Mouse (Mus musculus) heart, postnatal 0 days (tissue): ENCODE measurements around the gene Slc9a3r2. TPM values are rescaled to one million over a fixed set of nuclear protein-coding genes. Genes with fewer than 3 reads are reported as not detected.

Experiments
- ATAC-seq: fragments of 200-750 bp; cut with Nextera tagmentation; 2 replicates; pipeline ENCODE4 v1.8.0; 2017; ENCODE audit warnings: low read depth, moderate number of reproducible peaks, moderate library complexity; ENCODE audit not compliant: insufficient read depth
- DNase-seq: peaks from one replicate; pipeline ENCODE4 v3.0.0-alpha.2; 2016; ENCODE audit warnings: low spot score
- H3K27ac ChIP-seq: fragments of 300-500 bp; sonication (generic); 2 replicates; pipeline ENCODE4 v1.5.1; 2014; ENCODE audit warnings: low read depth, mild to moderate bottlenecking
- H3K27me3 ChIP-seq: fragments of 300-500 bp; sonication (generic); 2 replicates; pipeline ENCODE4 v1.6.1; 2014; ENCODE audit warnings: low read length, mixed read lengths; ENCODE audit not compliant: control insufficient read depth, insufficient read depth
- H3K36me3 ChIP-seq: fragments of 300-500 bp; sonication (generic); replicated peaks from 2 replicates; pipeline ENCODE4 v1.6.1; 2014; ENCODE audit warnings: low read length, mixed read lengths; ENCODE audit not compliant: control insufficient read depth, insufficient read depth
- H3K4me1 ChIP-seq: fragments of 300-500 bp; sonication (generic); 2 replicates; pipeline ENCODE4 v1.6.1; 2014; ENCODE audit warnings: antibody characterized with exemption; ENCODE audit not compliant: control insufficient read depth, insufficient read depth
- H3K4me2 ChIP-seq: fragments of 300-500 bp; sonication (generic); 2 replicates; pipeline ENCODE4 v1.6.1; 2014; ENCODE audit warnings: low read depth, mild to moderate bottlenecking, low read length, moderate library complexity
- H3K4me3 ChIP-seq: fragments of 300-500 bp; sonication (generic); 2 replicates; pipeline ENCODE4 v1.5.1; 2014; ENCODE audit warnings: low read depth, low read length
- H3K9ac ChIP-seq: fragments of 300-500 bp; sonication (generic); replicated peaks from 2 replicates; pipeline ENCODE4 v1.6.1; 2014; ENCODE audit warnings: low read depth, low read length, mixed read lengths
- H3K9me3 ChIP-seq: fragments of 300-500 bp; sonication (generic); replicated peaks from 2 replicates; pipeline ENCODE4 v1.6.1; 2016; ENCODE audit warnings: low read length; ENCODE audit not compliant: control insufficient read depth
- CTCF ChIP-seq: IDR thresholded peaks from 2 replicates; pipeline ENCODE4 v1.5.1; 2016; ENCODE audit warnings: antibody characterized with exemption, control low read depth, low read depth
- EP300 ChIP-seq: IDR thresholded peaks from 2 replicates; pipeline ENCODE4 v1.6.1; 2016; ENCODE audit warnings: antibody characterized with exemption, low read depth
- WGBS: fragments of 180-500 bp; shearing (Covaris S2); extraction: QIAGEN DNeasy Blood & Tissue Kit; methylation state at CpG from one replicate; pipeline ENCODE4 v1.1.7; 2014; 5-methylcytosine and 5-hydroxymethylcytosine counted together
- microRNA-seq: library from miRNA; unstranded; fragments of <30 nt; microRNA quantifications from one replicate; pipeline ENCODE4, GENCODE M21; 2016
- polyA plus RNA-seq: library from polyadenylated mRNA; unstranded; fragments of >200 nt; fragmentation: Nextera tagmentation; extraction: Ambion mirVana; gene quantifications from 2 replicates; pipeline ENCODE4 v1.2.1, GENCODE M21; 2015
- total RNA-seq: library from RNA; depleted of rRNA; stranded (reverse); fragments of >200 nt; gene quantifications from 2 replicates; pipeline ENCODE4 v1.2.3, GENCODE M21; 2014; ENCODE audit warnings: low replicate concordance; rRNA removed

Slc9a3r2 gene
- total and polyA plus RNA-seq, 2 experiments from 2014 or later = 68.1 to 87.9 TPM

GRCm38 (mm10) chr17:24595126-24596072 lies 54.7 kb downstream of the Slc9a3r2 start:
- Histone ChIP-seq H3K4me1 (no peaks in the 10 kb centered on the region), H3K9ac (no peak overlapping the region), H3K4me2 (no peak overlapping the region), H3K4me3 (no peak overlapping the region), H3K36me3 (peaks cover 99% of the 10 kb centered on the region), H3K9me3 (no peaks in the 10 kb centered on the region), H3K27ac (no peak overlapping the region), H3K27me3 (no peaks in the 10 kb centered on the region)
- DNase-seq = peak; percentile 5
- no peak for ATAC-seq
- WGBS = 66% methylated on average over 17 of the region's 17 CpGs
- TF ChIP-seq CTCF (no peak; the same call in 1 of the 2 replicates), EP300 (no peak)

GRCm38 (mm10) chr17:24593992-24594890 lies 55.9 kb downstream of the Slc9a3r2 start:
- H3K9ac ChIP-seq = no peak overlapping the region
- H3K27ac ChIP-seq = no peak overlapping the region
- TF ChIP-seq CTCF (no peak), EP300 (no peak)
- no peaks in the 10 kb centered on the region for H3K9me3 ChIP-seq
- H3K4me3 ChIP-seq = no peak overlapping the region
- DNase-seq = peak; percentile 4
- no peak for ATAC-seq
- peaks cover 97% of the 10 kb centered on the region for H3K36me3 ChIP-seq
- no peaks in the 10 kb centered on the region for H3K4me1 ChIP-seq
- 91% methylated on average over 26 of the region's 26 CpGs for WGBS
- no peak overlapping the region for H3K4me2 ChIP-seq
- no peaks in the 10 kb centered on the region for H3K27me3 ChIP-seq

- DNase-seq (peak; percentile 0), ATAC-seq (no peak)
- Histone ChIP-seq H3K27ac (no peak overlapping the region), H3K4me3 (no peak overlapping the region), H3K27me3 (no peaks in the 10 kb centered on the region), H3K4me1 (no peaks in the 10 kb centered on the region), H3K4me2 (no peak overlapping the region), H3K36me3 (peaks cover 93% of the 10 kb centered on the region), H3K9ac (no peak overlapping the region), H3K9me3 (no peaks in the 10 kb centered on the region)
- WGBS = 78% methylated on average over 5 of the region's 5 CpGs
- TF ChIP-seq EP300 (no peak), CTCF (no peak)
Measured at GRCm38 (mm10) chr17:24593248-24593647, 56.9 kb downstream of the Slc9a3r2 start.

- TF ChIP-seq CTCF (no peak), EP300 (no peak)
- Histone ChIP-seq H3K27me3 (no peaks in the 10 kb centered on the region), H3K36me3 (peaks cover 92% of the 10 kb centered on the region), H3K4me1 (no peaks in the 10 kb centered on the region), H3K27ac (no peak overlapping the region), H3K4me3 (no peak overlapping the region), H3K9me3 (no peaks in the 10 kb centered on the region), H3K4me2 (no peak overlapping the region), H3K9ac (no peak overlapping the region)
- ATAC-seq (no peak), DNase-seq (peak; percentile 0)
- 90% methylated on average over 5 of the region's 5 CpGs for WGBS
Measured at GRCm38 (mm10) chr17:24591695-24592094, 58.4 kb downstream of the Slc9a3r2 start.

- Histone ChIP-seq H3K4me2 (no peak overlapping the region), H3K36me3 (peaks cover 92% of the 10 kb centered on the region), H3K9me3 (no peaks in the 10 kb centered on the region), H3K9ac (no peak overlapping the region), H3K4me3 (no peak overlapping the region), H3K4me1 (no peaks in the 10 kb centered on the region), H3K27ac (no peak overlapping the region), H3K27me3 (no peaks in the 10 kb centered on the region)
- 60% methylated on average over 3 of the region's 3 CpGs for WGBS
- DNase-seq (no peak), ATAC-seq (no peak)
- TF ChIP-seq EP300 (no peak), CTCF (no peak)
Measured at GRCm38 (mm10) chr17:24590943-24591342, 59.2 kb downstream of the Slc9a3r2 start.

Small RNA genes within 50 kb of the gene (microRNA-seq; reads per million reads assigned to microRNA genes)
- gene Gm24589 = not detected

Other genes with a start within 250 kb of the Slc9a3r2 start
Only the 30 nearest of the 34 such genes appear.
- gene Rnps1, start 235.8 kb downstream of the Slc9a3r2 start, total RNA-seq = 123 and 174 TPM in 2 replicates
- 127 and 135 TPM in 2 replicates for gene Rnps1, start 235.8 kb downstream of the Slc9a3r2 start, polyA plus RNA-seq
- 440 and 624 TPM in 2 replicates for gene Eci1, start 223.7 kb downstream of the Slc9a3r2 start, total RNA-seq
- 595 and 640 TPM in 2 replicates for gene Eci1, start 223.7 kb downstream of the Slc9a3r2 start, polyA plus RNA-seq
- 1.9 and 4.5 TPM in 2 replicates for gene Dnase1l2, start 207.2 kb downstream of the Slc9a3r2 start, total RNA-seq
- gene Dnase1l2, start 207.2 kb downstream of the Slc9a3r2 start, polyA plus RNA-seq = 0.36 and 0.44 TPM in 2 replicates
- 19.6 and 20.6 TPM in 2 replicates for gene E4f1, start 180.0 kb downstream of the Slc9a3r2 start, total RNA-seq
- 14.0 and 17.8 TPM in 2 replicates for gene E4f1, start 180.0 kb downstream of the Slc9a3r2 start, polyA plus RNA-seq
- gene Pgp, start 179.9 kb downstream of the Slc9a3r2 start, total RNA-seq = 48.4 and 62.3 TPM in 2 replicates
- 65.8 and 70.6 TPM in 2 replicates for gene Pgp, start 179.9 kb downstream of the Slc9a3r2 start, polyA plus RNA-seq
- gene Bricd5, start 176.4 kb downstream of the Slc9a3r2 start, total RNA-seq = not detected in 2 replicates
- gene Bricd5, start 176.4 kb downstream of the Slc9a3r2 start, polyA plus RNA-seq = not detected in 2 replicates
- gene Mlst8, start 171.2 kb downstream of the Slc9a3r2 start, total RNA-seq = 12.4 and 44.9 TPM in 2 replicates
- gene Mlst8, start 171.2 kb downstream of the Slc9a3r2 start, polyA plus RNA-seq = 10.1 and 11.5 TPM in 2 replicates
- gene Caskin1, start 161.7 kb downstream of the Slc9a3r2 start, total RNA-seq = 0.11 TPM in 1 of 2 replicates, not detected in the other
- gene Caskin1, start 161.7 kb downstream of the Slc9a3r2 start, polyA plus RNA-seq = 0.14 TPM in 2 replicates
- 206 and 281 TPM in 2 replicates for gene Traf7, start 122.4 kb downstream of the Slc9a3r2 start, total RNA-seq
- gene Traf7, start 122.4 kb downstream of the Slc9a3r2 start, polyA plus RNA-seq = 46.0 and 48.9 TPM in 2 replicates
- 0.27 TPM in 1 of 2 replicates, not detected in the other for gene Rab26, start 116.1 kb downstream of the Slc9a3r2 start, total RNA-seq
- gene Rab26, start 116.1 kb downstream of the Slc9a3r2 start, polyA plus RNA-seq = 0.46 and 0.54 TPM in 2 replicates
- gene Pkd1, start 100.5 kb downstream of the Slc9a3r2 start, total RNA-seq = 44.5 and 57.5 TPM in 2 replicates
- gene Pkd1, start 100.5 kb downstream of the Slc9a3r2 start, polyA plus RNA-seq = 7.1 and 9.8 TPM in 2 replicates
- gene Tsc2, start 17.7 kb downstream of the Slc9a3r2 start, total RNA-seq = 55.4 and 88.7 TPM in 2 replicates
- 29.2 and 34.4 TPM in 2 replicates for gene Tsc2, start 17.7 kb downstream of the Slc9a3r2 start, polyA plus RNA-seq
- 3.7 and 10.0 TPM in 2 replicates for gene Nthl1, start 17.6 kb downstream of the Slc9a3r2 start, total RNA-seq
- 5.7 and 7.3 TPM in 2 replicates for gene Nthl1, start 17.6 kb downstream of the Slc9a3r2 start, polyA plus RNA-seq
- gene Npw, start 8.1 kb upstream of the Slc9a3r2 start, total RNA-seq = not detected in 2 replicates
- gene Npw, start 8.1 kb upstream of the Slc9a3r2 start, polyA plus RNA-seq = not detected in 2 replicates
- 25.4 and 27.5 TPM in 2 replicates for gene Zfp598, start 19.4 kb upstream of the Slc9a3r2 start, total RNA-seq
- 7.8 TPM in 2 replicates for gene Zfp598, start 19.4 kb upstream of the Slc9a3r2 start, polyA plus RNA-seq
- gene Syngr3, start 39.6 kb upstream of the Slc9a3r2 start, total RNA-seq = not detected in 2 replicates
- 0.16 and 0.49 TPM in 2 replicates for gene Syngr3, start 39.6 kb upstream of the Slc9a3r2 start, polyA plus RNA-seq
- gene Gfer, start 45.8 kb upstream of the Slc9a3r2 start, total RNA-seq = 25.1 and 37.3 TPM in 2 replicates
- 31.0 and 31.6 TPM in 2 replicates for gene Gfer, start 45.8 kb upstream of the Slc9a3r2 start, polyA plus RNA-seq
- gene Noxo1, start 45.9 kb upstream of the Slc9a3r2 start, total RNA-seq = 0.50 and 2.2 TPM in 2 replicates
- gene Noxo1, start 45.9 kb upstream of the Slc9a3r2 start, polyA plus RNA-seq = 0.56 and 0.88 TPM in 2 replicates
- 33.9 and 42.2 TPM in 2 replicates for gene Tbl3, start 57.3 kb upstream of the Slc9a3r2 start, total RNA-seq
- 27.2 and 30.1 TPM in 2 replicates for gene Tbl3, start 57.3 kb upstream of the Slc9a3r2 start, polyA plus RNA-seq
- gene Rnf151, start 67.7 kb upstream of the Slc9a3r2 start, total RNA-seq = 6.5 TPM in 1 of 2 replicates, not detected in the other
- not detected in 2 replicates for gene Rnf151, start 67.7 kb upstream of the Slc9a3r2 start, polyA plus RNA-seq
- gene Rps2, start 67.8 kb upstream of the Slc9a3r2 start, total RNA-seq = 2,967 and 2,982 TPM in 2 replicates
- gene Rps2, start 67.8 kb upstream of the Slc9a3r2 start, polyA plus RNA-seq = 722 and 767 TPM in 2 replicates
- gene Ndufb10, start 74.2 kb upstream of the Slc9a3r2 start, total RNA-seq = 434 and 667 TPM in 2 replicates
- gene Ndufb10, start 74.2 kb upstream of the Slc9a3r2 start, polyA plus RNA-seq = 1,293 and 1,354 TPM in 2 replicates
- 0.54 and 2.1 TPM in 2 replicates for gene Rpl3l, start 77.5 kb upstream of the Slc9a3r2 start, total RNA-seq
- 7.2 TPM in 2 replicates for gene Rpl3l, start 77.5 kb upstream of the Slc9a3r2 start, polyA plus RNA-seq
- 28.5 and 41.1 TPM in 2 replicates for gene Msrb1, start 86.3 kb upstream of the Slc9a3r2 start, total RNA-seq
- gene Msrb1, start 86.3 kb upstream of the Slc9a3r2 start, polyA plus RNA-seq = 48.7 and 55.7 TPM in 2 replicates
- gene Hs3st6, start 102.7 kb upstream of the Slc9a3r2 start, total RNA-seq = 0.23 and 3.4 TPM in 2 replicates
- 0.14 TPM in 2 replicates for gene Hs3st6, start 102.7 kb upstream of the Slc9a3r2 start, polyA plus RNA-seq
- not detected in 2 replicates for gene Meiob, start 154.0 kb upstream of the Slc9a3r2 start, total RNA-seq
- gene Meiob, start 154.0 kb upstream of the Slc9a3r2 start, polyA plus RNA-seq = 0.10 TPM in 1 of 2 replicates, not detected in the other
- gene Hagh, start 189.8 kb upstream of the Slc9a3r2 start, total RNA-seq = 79.2 and 129 TPM in 2 replicates
- gene Hagh, start 189.8 kb upstream of the Slc9a3r2 start, polyA plus RNA-seq = 114 and 116 TPM in 2 replicates
- gene Fahd1, start 200.0 kb upstream of the Slc9a3r2 start, total RNA-seq = 37.4 and 60.1 TPM in 2 replicates
- gene Fahd1, start 200.0 kb upstream of the Slc9a3r2 start, polyA plus RNA-seq = 86.4 and 88.6 TPM in 2 replicates
- 1.7 TPM in 2 replicates for gene Igfals, start 215.7 kb upstream of the Slc9a3r2 start, total RNA-seq
- 0.44 and 0.53 TPM in 2 replicates for gene Igfals, start 215.7 kb upstream of the Slc9a3r2 start, polyA plus RNA-seq
- gene Nubp2, start 236.0 kb upstream of the Slc9a3r2 start, total RNA-seq = 36.6 and 44.9 TPM in 2 replicates
- 29.8 and 31.3 TPM in 2 replicates for gene Nubp2, start 236.0 kb upstream of the Slc9a3r2 start, polyA plus RNA-seq